Mouse (Mus musculus): ENCODE measurements at regions not wholly inside any gene's neighbourhood (a gene's known extent, or its start where the extent isn't known, plus 50 kb on each side); places are given as distances from the start of the nearest gene placed in this dataset.

DNA sequence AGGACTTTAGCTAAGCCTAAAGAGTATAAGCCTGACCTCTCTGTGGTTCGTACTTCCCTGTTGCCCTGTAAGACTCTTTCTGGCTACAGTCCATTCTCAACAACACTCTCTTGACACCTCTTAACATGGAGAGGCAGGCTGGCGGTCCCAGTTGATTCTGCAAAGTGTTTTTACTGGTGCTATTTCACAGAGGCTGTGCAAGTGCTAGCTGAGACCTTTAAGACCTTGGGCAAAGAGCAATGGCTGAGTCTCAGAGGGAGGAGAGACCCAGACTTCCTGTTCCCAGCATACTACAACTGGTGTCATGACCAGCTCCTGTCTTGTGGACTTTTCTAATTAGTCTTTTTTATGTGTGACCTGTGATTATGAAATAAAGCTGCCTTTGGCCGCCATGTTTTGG, 159.6 kb downstream of the Lyplal1 start:
- ATAC-seq (ENCODE audit: insufficient read depth) = no peak

DNA sequence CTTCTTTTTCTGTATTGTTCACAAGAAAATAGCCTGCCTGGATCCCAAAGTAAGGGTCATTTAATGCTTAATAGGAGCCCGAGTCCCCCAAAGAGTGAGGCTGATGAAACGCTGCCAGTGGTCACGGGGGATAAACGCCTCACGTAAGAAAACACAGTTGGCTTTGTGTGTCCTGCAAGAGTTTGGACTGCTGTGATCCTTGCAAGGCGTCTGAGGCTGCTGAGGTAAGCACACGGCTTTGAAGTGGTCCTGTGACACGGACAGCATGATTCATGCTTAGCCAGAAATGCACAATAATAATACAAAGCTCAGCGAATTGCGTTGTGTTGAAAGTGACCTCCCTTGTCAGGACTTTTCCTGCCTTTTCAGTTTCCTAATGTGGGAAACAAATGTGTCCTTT, 158.8 kb downstream of the Lyplal1 start:
- 48% methylated on average over 10 of the region's 10 CpGs for WGBS
- no peak for ATAC-seq (ENCODE audit: insufficient read depth)

More for the DNA sequence above, 159.6 kb downstream of the Lyplal1 start:
- H3K36me3 ChIP-seq (ENCODE audit: insufficient read depth) = no peaks in the 10 kb centered on the region
- H3K9ac ChIP-seq = no peak overlapping the region
- H3K4me3 ChIP-seq (ENCODE audit: low read depth, low read length) = no peak overlapping the region
- no peak overlapping the region for H3K27ac ChIP-seq (ENCODE audit: low read depth)
- DNase-seq = no peak
- H3K4me2 ChIP-seq = no peak overlapping the region
- no peaks in the 10 kb centered on the region for H3K9me3 ChIP-seq (ENCODE audit: low read depth, low read length)
- H3K4me1 ChIP-seq (ENCODE audit: insufficient read depth) = no peaks in the 10 kb centered on the region
- H3K27me3 ChIP-seq (ENCODE audit: insufficient read depth, low read length) = no peaks in the 10 kb centered on the region
- 68% methylated on average over 3 of the region's 3 CpGs for WGBS
- TF ChIP-seq CTCF (IDR thresholded peaks at IDR 0.05; ENCODE audit: low read depth) = no peak

DNA sequence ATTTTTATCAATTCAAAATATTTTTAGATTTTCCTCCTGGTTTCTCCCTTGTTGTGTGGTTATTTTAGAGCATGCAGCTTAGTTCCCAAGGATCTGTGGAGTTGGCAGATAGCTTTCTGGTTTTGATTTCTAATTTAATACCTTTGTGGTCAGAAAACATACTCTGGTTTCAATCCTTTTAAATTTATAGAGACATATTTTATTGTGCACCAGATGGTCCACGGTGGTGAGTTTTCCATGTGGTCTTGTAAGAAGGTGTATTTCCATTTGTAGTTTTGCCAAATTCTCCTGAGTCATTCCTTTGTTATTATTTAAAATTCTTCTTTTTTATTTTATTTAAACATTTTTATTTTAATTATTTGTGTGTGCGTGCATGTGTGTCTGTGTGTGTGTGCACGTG, 154.5 kb downstream of the Lyplal1 start:
- Histone ChIP-seq H3K4me1 (ENCODE audit: insufficient read depth) (peaks cover 7% of the 10 kb centered on the region), H3K36me3 (ENCODE audit: insufficient read depth) (no peaks in the 10 kb centered on the region), H3K27me3 (ENCODE audit: insufficient read depth, low read length) (no peaks in the 10 kb centered on the region), H3K4me2 (no peak overlapping the region), H3K9me3 (ENCODE audit: low read depth, low read length) (no peaks in the 10 kb centered on the region), H3K27ac (ENCODE audit: low read depth) (no peak overlapping the region), H3K4me3 (ENCODE audit: low read depth, low read length) (no peak overlapping the region), H3K9ac (no peak overlapping the region)
- WGBS = 84% methylated on average over 3 of the region's 3 CpGs
- DNase-seq (no peak), ATAC-seq (ENCODE audit: insufficient read depth) (no peak)
- no peak for TF ChIP-seq CTCF (IDR thresholded peaks at IDR 0.05; ENCODE audit: low read depth)

More for the DNA sequence above, 158.8 kb downstream of the Lyplal1 start:
- no peaks in the 10 kb centered on the region for H3K27me3 ChIP-seq (ENCODE audit: insufficient read depth, low read length)
- no peak overlapping the region for H3K27ac ChIP-seq (ENCODE audit: low read depth)
- no peaks in the 10 kb centered on the region for H3K36me3 ChIP-seq (ENCODE audit: insufficient read depth)
- no peak for DNase-seq
- no peak for TF ChIP-seq CTCF (IDR thresholded peaks at IDR 0.05; ENCODE audit: low read depth)
- H3K9ac ChIP-seq = no peak overlapping the region
- no peak overlapping the region for H3K4me3 ChIP-seq (ENCODE audit: low read depth, low read length)
- H3K4me2 ChIP-seq = no peak overlapping the region
- no peaks in the 10 kb centered on the region for H3K9me3 ChIP-seq (ENCODE audit: low read depth, low read length)
- H3K4me1 ChIP-seq (ENCODE audit: insufficient read depth) = no peaks in the 10 kb centered on the region

DNA sequence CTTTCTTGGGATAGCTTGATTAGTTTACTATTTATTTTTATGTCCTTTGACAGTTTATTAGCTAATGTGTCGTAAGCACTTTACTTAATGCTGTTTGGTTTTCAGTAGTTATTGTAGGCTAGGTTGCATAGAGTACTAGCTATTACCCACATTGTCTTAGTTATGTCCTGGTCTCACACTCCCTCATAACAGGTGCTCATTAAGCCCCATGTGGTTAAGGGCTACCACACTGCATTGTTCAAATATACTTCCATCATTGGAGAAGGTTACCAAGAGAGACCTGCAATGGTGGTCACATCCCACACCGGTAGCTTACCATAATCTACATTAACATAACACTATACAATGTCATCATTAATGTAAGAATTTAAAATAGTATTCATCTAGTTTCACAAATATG, 153.3 kb downstream of the Lyplal1 start:
- TF ChIP-seq CTCF (IDR thresholded peaks at IDR 0.05; ENCODE audit: low read depth) = no peak
- Histone ChIP-seq H3K4me2 (no peak overlapping the region), H3K9ac (no peak overlapping the region), H3K36me3 (ENCODE audit: insufficient read depth) (no peaks in the 10 kb centered on the region), H3K27ac (ENCODE audit: low read depth) (no peak overlapping the region), H3K4me3 (ENCODE audit: low read depth, low read length) (no peak overlapping the region), H3K27me3 (ENCODE audit: insufficient read depth, low read length) (no peaks in the 10 kb centered on the region), H3K4me1 (ENCODE audit: insufficient read depth) (peaks cover 10% of the 10 kb centered on the region), H3K9me3 (ENCODE audit: low read depth, low read length) (no peaks in the 10 kb centered on the region)
- DNase-seq (no peak), ATAC-seq (ENCODE audit: insufficient read depth) (no peak)
- 93% methylated on average over 2 of the region's 2 CpGs for WGBS

DNA sequence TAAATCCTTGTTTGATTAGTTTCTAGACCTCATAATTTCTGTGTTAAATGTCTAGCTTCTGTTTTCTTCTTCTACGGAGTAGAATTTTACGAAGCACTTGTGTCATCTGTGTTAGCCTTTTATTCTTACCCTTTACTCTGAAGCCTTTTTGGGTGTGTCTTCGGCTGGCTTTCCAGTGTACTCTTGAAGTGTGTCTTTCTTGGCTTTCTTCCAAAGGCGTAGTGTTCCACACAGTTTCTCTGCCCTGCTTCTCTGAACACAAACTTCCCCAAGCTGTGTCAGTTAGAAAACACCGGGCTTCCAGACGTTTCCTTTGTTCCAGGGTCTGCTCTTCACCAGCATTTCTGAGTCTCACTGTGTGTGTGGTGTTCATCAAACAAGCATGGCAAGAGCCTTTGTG, 152.7 kb downstream of the Lyplal1 start:
- TF ChIP-seq CTCF (IDR thresholded peaks at IDR 0.05; ENCODE audit: low read depth) = no peak
- no peak for ATAC-seq (ENCODE audit: insufficient read depth)
- Histone ChIP-seq H3K4me3 (ENCODE audit: low read depth, low read length) (no peak overlapping the region), H3K27ac (ENCODE audit: low read depth) (peak overlapping the region; percentile 38), H3K4me1 (ENCODE audit: insufficient read depth) (peaks cover 10% of the 10 kb centered on the region), H3K4me2 (no peak overlapping the region), H3K9ac (no peak overlapping the region), H3K9me3 (ENCODE audit: low read depth, low read length) (no peaks in the 10 kb centered on the region), H3K27me3 (ENCODE audit: insufficient read depth, low read length) (no peaks in the 10 kb centered on the region), H3K36me3 (ENCODE audit: insufficient read depth) (no peaks in the 10 kb centered on the region)
- DNase-seq = peak; percentile 70
- 37% methylated on average over 6 of the region's 6 CpGs for WGBS

DNA sequence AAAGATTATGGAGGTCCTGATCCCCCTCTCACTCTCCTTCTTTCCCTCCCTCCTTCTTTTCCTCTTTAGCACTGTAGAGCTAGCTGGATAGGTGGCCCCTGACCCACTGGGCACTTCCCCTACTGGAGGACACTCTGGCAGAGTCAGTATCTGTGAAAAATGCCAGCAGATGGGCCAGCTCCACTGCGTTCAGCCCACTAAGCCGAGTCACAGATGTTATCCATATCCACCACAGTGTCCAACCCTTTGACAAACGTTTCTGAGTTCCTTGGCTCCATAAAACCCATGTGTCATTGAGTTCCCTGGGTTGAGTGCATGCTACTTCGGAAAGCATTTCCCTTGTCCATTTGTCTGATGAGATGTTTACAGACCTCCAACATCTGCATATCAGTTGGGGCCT, 149.9 kb downstream of the Lyplal1 start:
- DNase-seq (peak; percentile 80), ATAC-seq (ENCODE audit: insufficient read depth) (peak; percentile 62)
- H3K4me1 ChIP-seq (ENCODE audit: insufficient read depth) = peaks cover 18% of the 10 kb centered on the region
- WGBS = 58% methylated on average over 4 of the region's 4 CpGs
- no peak overlapping the region for H3K4me3 ChIP-seq (ENCODE audit: low read depth, low read length)
- TF ChIP-seq CTCF (IDR thresholded peaks at IDR 0.05; ENCODE audit: low read depth) = no peak
- no peaks in the 10 kb centered on the region for H3K9me3 ChIP-seq (ENCODE audit: low read depth, low read length)
- no peak overlapping the region for H3K9ac ChIP-seq
- no peak overlapping the region for H3K4me2 ChIP-seq
- H3K27me3 ChIP-seq (ENCODE audit: insufficient read depth, low read length) = no peaks in the 10 kb centered on the region
- no peaks in the 10 kb centered on the region for H3K36me3 ChIP-seq (ENCODE audit: insufficient read depth)
- H3K27ac ChIP-seq (ENCODE audit: low read depth) = no peak overlapping the region

DNA sequence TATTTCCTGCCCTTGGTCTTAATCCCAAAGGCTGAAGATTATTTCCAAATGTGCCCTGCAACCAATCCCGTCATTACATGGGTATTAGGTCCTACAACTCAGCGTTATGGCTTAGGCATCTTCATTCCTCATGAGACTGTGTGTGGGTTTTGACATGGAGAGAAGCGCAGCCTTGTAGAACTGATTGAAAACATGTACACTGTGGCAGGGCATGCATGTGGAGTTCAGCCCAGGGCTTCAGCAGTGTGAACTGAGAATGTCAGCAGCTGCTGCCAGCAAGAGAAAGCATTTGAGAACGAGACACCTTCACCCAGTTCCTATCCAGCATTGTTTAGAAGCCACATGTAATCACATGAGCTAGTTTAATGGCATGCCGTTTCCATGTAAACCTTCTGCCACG, 149.3 kb downstream of the Lyplal1 start:
- 70% methylated on average over 6 of the region's 6 CpGs for WGBS
- H3K27me3 ChIP-seq (ENCODE audit: insufficient read depth, low read length) = no peaks in the 10 kb centered on the region
- H3K4me2 ChIP-seq = no peak overlapping the region
- no peak for DNase-seq
- peaks cover 18% of the 10 kb centered on the region for H3K4me1 ChIP-seq (ENCODE audit: insufficient read depth)
- no peaks in the 10 kb centered on the region for H3K36me3 ChIP-seq (ENCODE audit: insufficient read depth)
- no peak for ATAC-seq (ENCODE audit: insufficient read depth)
- H3K9me3 ChIP-seq (ENCODE audit: low read depth, low read length) = no peaks in the 10 kb centered on the region
- H3K27ac ChIP-seq (ENCODE audit: low read depth) = peak overlapping the region; percentile 58; the same call in 1 of the 2 replicates
- no peak for TF ChIP-seq CTCF (IDR thresholded peaks at IDR 0.05; ENCODE audit: low read depth)
- no peak overlapping the region for H3K9ac ChIP-seq
- H3K4me3 ChIP-seq (ENCODE audit: low read depth, low read length) = no peak overlapping the region

DNA sequence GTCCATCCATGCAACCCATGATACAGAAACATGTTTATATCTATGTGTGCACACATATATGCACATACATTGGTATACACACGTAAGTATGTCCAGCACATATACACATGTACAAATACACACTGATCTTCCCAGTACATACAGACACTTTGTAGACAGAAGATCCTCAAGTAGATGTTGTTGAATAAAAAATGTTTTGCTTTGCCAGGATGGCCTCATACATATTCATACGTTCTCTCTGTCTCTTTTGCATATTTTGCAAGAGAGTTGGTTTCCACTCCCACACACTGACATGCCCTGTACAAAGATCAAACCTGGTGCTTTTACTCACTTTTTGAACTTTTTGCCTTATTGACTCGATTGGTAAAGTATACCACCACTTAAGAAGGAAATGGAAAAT, 148.5 kb downstream of the Lyplal1 start:
- Histone ChIP-seq H3K27ac (ENCODE audit: low read depth) (0 out of 2 replicates have a peak overlapping the region, but pooled peaks have one; percentile 58), H3K9ac (no peak overlapping the region), H3K36me3 (ENCODE audit: insufficient read depth) (no peaks in the 10 kb centered on the region), H3K4me1 (ENCODE audit: insufficient read depth) (peaks cover 18% of the 10 kb centered on the region), H3K9me3 (ENCODE audit: low read depth, low read length) (no peaks in the 10 kb centered on the region), H3K27me3 (ENCODE audit: insufficient read depth, low read length) (no peaks in the 10 kb centered on the region), H3K4me2 (no peak overlapping the region), H3K4me3 (ENCODE audit: low read depth, low read length) (no peak overlapping the region)
- no peak for TF ChIP-seq CTCF (IDR thresholded peaks at IDR 0.05; ENCODE audit: low read depth)
- DNase-seq (no peak), ATAC-seq (ENCODE audit: insufficient read depth) (no peak)
- whole genome bisulfite sequencing = 73% methylated on average over 3 of the region's 3 CpGs
